Mouse (Mus musculus) limb, embryonic 11.5 days (tissue): ENCODE data around the gene Pip5k1b. TPM values are rescaled to one million over a fixed set of nuclear protein-coding genes. Genes with fewer than 3 reads are reported as not detected.

Experiments
- ATAC-seq: fragments of 200-750 bp; cut with Nextera tagmentation; 2 replicates; pipeline ENCODE4 v1.8.0; 2017; ENCODE audit warnings: low read depth; ENCODE audit not compliant: insufficient number of reproducible peaks, low FRiP score, low TSS enrichment
- DNase-seq: peaks from one replicate; pipeline ENCODE4 v3.0.0-alpha.2; 2015; ENCODE audit warnings: low spot score
- H3K27ac ChIP-seq: fragments of 300-500 bp; sonication (generic); replicated peaks from 2 replicates; pipeline ENCODE4 v1.5.1; 2014; ENCODE audit warnings: low read depth, mild to moderate bottlenecking, low read length
- H3K27me3 ChIP-seq: fragments of 300-500 bp; sonication (generic); 2 replicates; pipeline ENCODE4 v1.6.1; 2014; ENCODE audit warnings: mild to moderate bottlenecking, low read length, mixed read lengths; ENCODE audit not compliant: control insufficient read depth, insufficient read depth
- H3K36me3 ChIP-seq: fragments of 300-500 bp; sonication (generic); 2 replicates; pipeline ENCODE4 v1.6.1; 2014; ENCODE audit warnings: mild to moderate bottlenecking, low read length, moderate library complexity, mixed read lengths; ENCODE audit not compliant: control insufficient read depth, insufficient read depth
- H3K4me1 ChIP-seq: fragments of 300-500 bp; sonication (generic); 2 replicates; pipeline ENCODE4 v1.6.1; 2014; ENCODE audit warnings: low read length, mixed read lengths; ENCODE audit not compliant: control insufficient read depth, insufficient read depth
- H3K4me2 ChIP-seq: fragments of 300-500 bp; sonication (generic); 2 replicates; pipeline ENCODE4 v1.6.1; 2014; ENCODE audit warnings: low read depth, mild to moderate bottlenecking, moderate library complexity; ENCODE audit not compliant: severe bottlenecking
- H3K4me3 ChIP-seq: fragments of 300-500 bp; sonication (generic); 2 replicates; pipeline ENCODE4 v1.5.1; 2014; ENCODE audit warnings: low read depth, low read length
- H3K9ac ChIP-seq: fragments of 300-500 bp; sonication (generic); 2 replicates; pipeline ENCODE4 v1.6.1; 2014; ENCODE audit warnings: mild to moderate bottlenecking, low read length
- H3K9me3 ChIP-seq: fragments of 300-500 bp; sonication (generic); 2 replicates; pipeline ENCODE4 v1.6.1; 2016; ENCODE audit warnings: low read length; ENCODE audit not compliant: control insufficient read depth
- WGBS: fragments of 180-500 bp; shearing (Covaris S2); extraction: QIAGEN DNeasy Blood & Tissue Kit; methylation state at CpG from one replicate; pipeline ENCODE4 v1.1.7; 2014; 5-methylcytosine and 5-hydroxymethylcytosine counted together
- polyA plus RNA-seq: library from polyadenylated mRNA; unstranded; fragments of >200 nt; fragmentation: Nextera tagmentation; extraction: Ambion mirVana; gene quantifications from 2 replicates; pipeline ENCODE4 v1.2.1, GENCODE M21; 2014

The Pip5k1b gene
- polyA plus RNA-seq, 1 experiment from 2014 or later, result 0.52 TPM

GRCm38 (mm10) chr19:24279706-24280600 lies 275.7 kb downstream of the Pip5k1b start:
- Histone ChIP-seq H3K27me3 (no peaks in the 10 kb centered on the region), H3K4me1 (peaks cover 4% of the 10 kb centered on the region), H3K9ac (peak overlapping the region; percentile 81), H3K4me2 (peak overlapping the region; percentile 78), H3K9me3 (no peaks in the 10 kb centered on the region), H3K36me3 (no peaks in the 10 kb centered on the region), H3K4me3 (peak overlapping the region; percentile 57), H3K27ac (peak overlapping the region; percentile 84)
- peak; percentile 32 for ATAC-seq
- peak; percentile 88 for DNase-seq
- under 1% methylated on average over 54 of the region's 78 CpGs for WGBS

GRCm38 (mm10) chr19:24278859-24279258 lies 276.8 kb downstream of the Pip5k1b start:
- 88% methylated on average over 15 of the region's 15 CpGs for WGBS
- Histone ChIP-seq H3K27me3 (no peaks in the 10 kb centered on the region), H3K4me3 (peak overlapping the region; percentile 57; the same call in 1 of the 2 replicates), H3K4me1 (peaks cover 4% of the 10 kb centered on the region), H3K36me3 (no peaks in the 10 kb centered on the region), H3K9ac (no peak overlapping the region; the same call in 1 of the 2 replicates), H3K9me3 (no peaks in the 10 kb centered on the region), H3K4me2 (peak overlapping the region; percentile 78), H3K27ac (no peak overlapping the region)
- ATAC-seq, result no peak
- no peak for DNase-seq

- no peak overlapping the region for H3K27ac ChIP-seq
- ATAC-seq, result no peak
- no peak overlapping the region for H3K4me2 ChIP-seq
- WGBS, result 88% methylated on average over 3 of the region's 3 CpGs
- no peak for DNase-seq
- no peaks in the 10 kb centered on the region for H3K36me3 ChIP-seq
- H3K4me1 ChIP-seq, result peaks cover 8% of the 10 kb centered on the region
- no peaks in the 10 kb centered on the region for H3K27me3 ChIP-seq
- H3K9me3 ChIP-seq, result no peaks in the 10 kb centered on the region
- H3K4me3 ChIP-seq, result no peak overlapping the region
- no peak overlapping the region for H3K9ac ChIP-seq
Observed at GRCm38 (mm10) chr19:24274281-24274680, 281.4 kb downstream of the Pip5k1b start.

GRCm38 (mm10) chr19:24271746-24272426 lies 283.8 kb downstream of the Pip5k1b start:
- peak; percentile 69 for ATAC-seq
- Histone ChIP-seq H3K27ac (no peak overlapping the region), H3K9me3 (no peaks in the 10 kb centered on the region), H3K4me3 (no peak overlapping the region), H3K9ac (no peak overlapping the region), H3K4me2 (no peak overlapping the region), H3K36me3 (no peaks in the 10 kb centered on the region), H3K27me3 (no peaks in the 10 kb centered on the region), H3K4me1 (0 out of 2 replicates have a peak, but pooled peaks cover 4% of the 10 kb centered on the region)
- DNase-seq, result peak; percentile 91
- 40% methylated on average over 16 of the region's 16 CpGs for WGBS

GRCm38 (mm10) chr19:24271326-24271725 lies 284.3 kb downstream of the Pip5k1b start:
- peak; percentile 68; the same call in 1 of the 2 replicates for ATAC-seq
- Histone ChIP-seq H3K4me3 (no peak overlapping the region), H3K27me3 (no peaks in the 10 kb centered on the region), H3K9ac (no peak overlapping the region), H3K36me3 (no peaks in the 10 kb centered on the region), H3K27ac (no peak overlapping the region), H3K4me2 (no peak overlapping the region), H3K4me1 (0 out of 2 replicates have a peak, but pooled peaks cover 4% of the 10 kb centered on the region), H3K9me3 (no peaks in the 10 kb centered on the region)
- 43% methylated on average over 7 of the region's 7 CpGs for WGBS
- DNase-seq, result no peak

- ATAC-seq (no peak), DNase-seq (no peak)
- WGBS, result 85% methylated on average over 4 of the region's 4 CpGs
- Histone ChIP-seq H3K4me3 (no peak overlapping the region), H3K4me2 (no peak overlapping the region), H3K4me1 (0 out of 2 replicates have a peak, but pooled peaks cover 4% of the 10 kb centered on the region), H3K27me3 (no peaks in the 10 kb centered on the region), H3K27ac (no peak overlapping the region), H3K9ac (no peak overlapping the region), H3K36me3 (no peaks in the 10 kb centered on the region; the same call in 1 of the 2 replicates), H3K9me3 (no peaks in the 10 kb centered on the region)
Observed at GRCm38 (mm10) chr19:24268531-24268930, 287.1 kb downstream of the Pip5k1b start.

GRCm38 (mm10) chr19:24266046-24266830 lies 289.4 kb downstream of the Pip5k1b start:
- no peak for DNase-seq
- ATAC-seq, result no peak
- Histone ChIP-seq H3K4me2 (no peak overlapping the region), H3K9me3 (no peaks in the 10 kb centered on the region), H3K4me3 (no peak overlapping the region), H3K27ac (no peak overlapping the region), H3K4me1 (0 out of 2 replicates have a peak, but pooled peaks cover 1% of the 10 kb centered on the region), H3K27me3 (no peaks in the 10 kb centered on the region), H3K9ac (no peak overlapping the region), H3K36me3 (no peaks in the 10 kb centered on the region; the same call in 1 of the 2 replicates)
- WGBS, result 92% methylated on average over 7 of the region's 7 CpGs

GRCm38 (mm10) chr19:24264991-24265390 lies 290.7 kb downstream of the Pip5k1b start:
- WGBS, result 58% methylated on average over 7 of the region's 7 CpGs
- Histone ChIP-seq H3K9ac (no peak overlapping the region), H3K4me3 (no peak overlapping the region), H3K27me3 (no peaks in the 10 kb centered on the region), H3K9me3 (no peaks in the 10 kb centered on the region), H3K27ac (no peak overlapping the region), H3K36me3 (no peaks in the 10 kb centered on the region; the same call in 1 of the 2 replicates), H3K4me1 (no peaks in the 10 kb centered on the region), H3K4me2 (no peak overlapping the region)
- DNase-seq, result peak; percentile 86
- no peak for ATAC-seq
